Mouse (Mus musculus) liver, adult 2 months (tissue): ENCODE measurements around the gene Troap.
A peak's percentile ranks its signal among the peaks of the same experiment; 100 is the strongest.

ENCODE experiments used
- CTCF ChIP-seq: fragments of 200-500 bp; IDR thresholded peaks from 2 replicates; pipeline ENCODE4 v1.5.1; 2011; ENCODE audit warnings: low read depth, low read length, control low read depth
- POLR2A ChIP-seq: fragments of 200-500 bp; IDR thresholded peaks from 2 replicates; pipeline ENCODE4 v1.6.1; 2011; ENCODE audit warnings: low read length, control low read depth; ENCODE audit not compliant: insufficient read depth; ENCODE audit errors: extremely low read depth

DNA sequence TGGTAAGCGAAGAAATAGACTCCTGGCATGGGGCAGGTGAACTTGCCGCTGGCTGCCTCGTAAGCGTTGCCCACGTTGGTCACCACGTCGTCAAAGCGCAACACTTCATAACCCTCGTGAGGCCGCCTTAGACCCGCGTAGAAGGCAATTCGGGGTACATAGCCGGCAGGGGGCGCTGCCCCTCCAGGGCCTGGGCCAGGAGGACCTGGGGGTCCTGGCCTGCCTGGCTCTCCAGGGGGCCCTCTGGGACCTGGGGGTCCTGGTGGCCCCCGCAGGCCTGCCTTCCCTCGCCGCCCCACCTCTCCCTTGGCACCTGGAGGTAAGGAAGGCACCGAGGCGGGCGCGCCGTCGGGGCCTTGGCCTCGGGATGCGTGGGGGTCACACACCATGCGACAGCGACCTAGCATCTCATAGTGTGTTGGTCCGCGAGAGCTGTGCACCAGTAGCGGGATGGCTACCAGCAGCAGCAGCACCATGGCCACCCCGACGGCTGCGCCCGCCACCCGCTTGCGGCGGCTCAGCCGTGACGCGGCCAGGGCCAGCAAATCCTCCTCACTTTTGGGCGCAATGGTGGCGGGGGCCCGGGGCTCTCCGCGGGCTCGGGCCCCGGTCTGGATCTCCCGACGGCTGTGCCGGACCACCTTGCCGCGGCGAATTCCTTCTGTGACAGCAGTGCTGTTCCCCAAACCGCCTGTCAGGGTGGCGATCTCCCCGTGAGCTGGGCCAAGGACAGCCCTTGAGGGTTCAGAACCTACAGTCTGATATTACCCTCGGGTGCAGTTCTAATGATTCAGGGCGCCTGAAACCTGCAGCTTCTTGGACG, 13.1 kb downstream of the Troap start, which contains the start of gene C1ql4:
- TF ChIP-seq POLR2A (no peak), CTCF (peak; percentile 73)
